Mouse (Mus musculus): ENCODE results near the gene Uri1.

The Uri1 gene

DNA sequence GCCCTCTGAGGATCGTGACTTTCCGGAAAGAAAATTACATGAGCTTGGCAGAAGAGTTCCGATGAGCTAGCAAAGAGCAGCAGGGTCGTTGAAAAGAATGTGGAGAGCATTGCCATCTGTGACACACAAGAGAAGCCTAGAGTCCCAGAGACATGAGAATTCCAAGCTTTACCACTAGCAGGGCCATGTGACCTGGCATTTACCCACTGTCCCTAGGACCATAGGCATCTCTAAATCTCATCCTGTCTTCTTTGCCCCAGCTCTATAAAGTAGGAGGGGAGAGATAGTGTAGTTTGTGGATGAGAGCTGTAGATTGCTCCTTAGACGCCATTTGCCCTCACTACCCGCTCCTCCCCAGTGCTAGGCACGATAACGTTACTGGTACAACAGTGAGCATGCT, at the start of gene Uri1:
Uri1 (minus strand) TSS at position 101 of the 400 bp plus-strand sequence.
- DNase-seq, result no peak

DNA sequence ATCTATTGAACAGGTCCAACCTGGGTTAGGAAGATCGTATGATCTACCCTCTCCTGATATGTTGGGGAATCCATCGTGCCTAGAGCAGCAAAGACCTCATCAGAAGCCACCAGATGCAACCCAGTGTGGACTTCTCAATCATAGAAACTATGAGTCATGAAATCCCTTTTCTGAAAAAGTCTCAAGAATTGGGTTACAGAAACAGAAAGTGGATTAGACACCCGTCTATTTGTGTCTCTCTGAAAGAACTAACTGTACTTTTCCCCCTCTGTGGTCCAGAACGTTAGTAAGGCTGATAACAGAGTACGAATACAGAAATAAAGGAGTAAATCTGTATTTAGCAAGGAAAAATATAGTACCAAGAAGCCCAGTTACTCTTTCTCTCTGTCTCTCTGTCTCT, 47.7 kb upstream of the Uri1 start:
- DNase-seq, result no peak

DNA sequence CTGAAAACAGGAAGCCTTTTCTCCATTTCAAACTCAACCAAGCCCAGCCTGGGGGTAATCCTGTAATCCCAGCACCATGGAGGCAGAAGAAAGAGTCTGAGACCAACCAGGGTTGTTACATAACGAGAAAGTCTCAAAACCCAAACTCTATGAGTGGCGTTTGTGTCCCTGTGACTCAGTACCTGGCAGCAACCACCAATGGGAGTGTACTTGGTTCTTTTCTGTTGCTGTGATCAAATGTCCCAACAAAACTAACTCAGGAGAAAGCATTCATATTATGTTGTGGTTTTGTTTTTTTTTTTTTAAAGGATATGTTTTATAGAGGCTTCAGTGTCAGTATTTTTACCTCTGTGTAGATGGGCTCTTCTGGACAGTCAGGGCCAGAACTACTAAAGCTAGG, 47.3 kb upstream of the Uri1 start:
- DNase-seq, result peak in 1 of 2 experiments; percentile 20

DNA sequence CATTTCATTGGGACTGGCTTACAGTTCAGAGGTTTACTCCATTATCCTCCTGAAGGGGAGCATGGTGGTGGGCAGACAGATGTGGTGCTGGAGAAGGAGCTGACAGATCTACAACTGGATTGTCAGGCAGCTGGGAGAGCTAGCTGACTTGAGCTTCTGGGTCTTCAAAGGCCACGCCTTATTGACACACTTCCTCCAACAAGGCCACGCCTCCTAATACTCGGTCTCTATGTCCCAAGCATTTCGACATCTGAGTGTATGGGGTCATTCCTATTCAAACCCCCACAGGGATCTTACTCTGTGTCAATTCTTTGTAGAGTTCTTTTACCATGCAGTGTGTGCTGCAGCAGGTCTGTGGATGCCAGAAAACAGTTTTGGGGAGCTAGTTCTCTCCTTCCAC, 41.1 kb upstream of the Uri1 start:
- peak in 1 of 2 experiments; percentile 11 for DNase-seq

DNA sequence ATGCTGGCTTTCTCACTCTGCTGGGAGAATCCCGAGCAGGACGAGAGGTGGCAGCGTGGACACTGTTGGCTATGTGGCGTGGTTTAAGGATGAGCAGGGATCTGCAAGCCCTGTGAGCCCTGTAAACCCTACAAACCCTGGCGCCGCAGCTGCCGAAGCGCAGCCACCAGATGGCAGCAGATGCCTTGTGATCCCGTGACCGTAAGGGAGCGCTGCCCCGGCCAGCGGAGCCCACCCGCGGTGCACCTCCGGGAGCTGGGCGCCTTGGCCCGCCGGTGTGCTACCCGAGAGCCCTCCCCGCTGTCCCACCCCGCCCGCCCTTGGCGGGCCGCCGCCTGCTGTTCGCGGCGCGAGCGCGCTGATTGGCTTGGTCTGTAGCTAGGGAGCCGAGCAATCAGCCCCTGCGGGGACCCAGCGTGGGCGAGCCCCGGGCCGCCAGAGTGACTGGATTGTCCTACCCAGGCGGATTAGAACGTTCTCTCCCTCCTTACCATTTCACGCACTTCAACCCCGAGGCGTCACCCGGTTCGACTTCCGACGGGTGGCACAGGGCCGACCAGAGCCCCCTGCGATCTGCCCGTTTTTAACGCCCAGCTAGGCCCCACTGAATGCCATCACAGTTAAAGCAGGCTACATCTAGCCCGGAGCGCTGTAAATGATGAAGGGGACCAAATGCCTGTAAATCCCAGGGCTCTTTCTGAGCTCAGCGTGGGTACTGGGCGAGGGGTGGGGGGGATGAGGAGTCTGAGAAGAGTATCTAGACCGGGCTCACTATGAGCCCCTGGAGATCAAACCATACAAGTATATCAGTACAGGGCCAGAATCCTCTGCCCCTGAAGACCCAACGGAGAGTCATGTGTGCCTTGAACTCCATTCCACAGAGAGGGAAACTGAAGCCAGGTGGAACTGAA, 38.0 kb upstream of the Uri1 start:
- DNase-seq, result peak; percentile 75 to 84

DNA sequence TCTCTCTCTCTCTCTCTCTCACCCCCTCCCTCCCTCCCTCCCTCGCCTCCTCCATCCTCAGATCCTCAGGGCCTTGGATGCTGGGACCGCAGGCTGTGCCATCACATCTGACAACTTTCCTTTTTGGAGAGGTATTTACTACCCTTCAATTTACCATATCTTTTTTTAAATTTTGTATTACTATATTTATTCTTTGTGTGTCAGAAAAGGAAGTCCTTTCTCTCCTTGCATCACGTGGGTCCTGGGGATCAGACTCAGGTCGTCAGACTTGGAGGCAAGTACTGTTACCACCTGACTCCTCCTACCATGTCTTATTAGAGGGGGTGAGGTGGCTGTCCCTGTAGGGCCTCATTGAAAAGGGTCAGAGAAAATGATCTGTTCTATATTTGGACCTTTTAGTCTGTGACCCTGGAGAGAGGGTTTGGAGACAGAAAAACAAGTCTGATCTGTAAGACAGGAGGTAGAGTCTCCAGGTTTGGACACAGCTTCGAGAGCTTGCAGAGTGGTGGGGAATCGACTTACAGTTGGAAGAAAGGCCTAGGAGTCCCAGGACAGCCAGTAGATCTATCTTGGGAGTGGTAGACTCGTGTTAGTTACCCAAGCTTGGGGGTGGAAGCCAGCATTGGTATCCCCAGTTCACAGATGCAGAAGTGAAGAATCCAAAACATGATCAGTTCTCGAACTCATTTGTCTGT, 36.4 kb upstream of the Uri1 start:
- DNase-seq, result no peak

DNA sequence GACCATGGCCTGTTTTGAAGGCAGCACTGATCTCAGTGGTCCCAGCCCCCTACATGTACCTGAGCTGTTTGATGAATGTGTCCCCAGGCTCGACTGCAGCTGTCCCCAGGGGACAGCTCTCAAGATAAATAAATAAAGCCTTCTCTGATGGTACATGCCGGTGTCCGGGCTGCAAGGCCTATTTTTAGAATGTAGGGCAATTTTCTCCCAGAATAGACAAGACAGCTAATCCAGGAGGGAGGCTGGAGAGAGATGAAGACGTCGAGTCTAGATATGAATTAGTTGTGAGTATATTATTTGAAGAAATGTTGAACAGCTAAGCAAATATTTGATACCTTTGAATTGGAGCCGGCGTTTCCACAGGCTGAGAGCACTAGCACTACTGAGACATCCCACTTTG, 35.7 kb upstream of the Uri1 start:
- no peak for DNase-seq

DNA sequence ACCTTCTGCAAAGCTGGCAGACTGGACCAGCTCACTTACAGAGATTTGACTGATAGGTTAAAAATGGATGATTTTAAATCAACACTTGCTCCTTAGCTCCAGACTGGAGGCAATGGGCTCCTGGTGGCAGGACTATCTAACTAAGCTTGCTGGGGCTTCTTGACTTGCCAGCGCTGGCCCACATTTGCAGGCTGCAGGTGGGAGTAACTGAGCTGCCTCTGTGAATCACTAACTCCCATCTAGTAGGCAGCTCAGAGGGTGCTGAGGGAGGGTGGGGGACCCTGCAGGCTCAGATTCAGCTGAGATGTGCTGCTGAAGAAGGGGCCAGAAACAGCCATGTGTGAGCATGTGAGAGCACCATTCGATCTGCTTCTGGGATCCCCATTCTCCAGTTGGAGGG, 32.6 kb upstream of the Uri1 start:
- no peak for DNase-seq

DNA sequence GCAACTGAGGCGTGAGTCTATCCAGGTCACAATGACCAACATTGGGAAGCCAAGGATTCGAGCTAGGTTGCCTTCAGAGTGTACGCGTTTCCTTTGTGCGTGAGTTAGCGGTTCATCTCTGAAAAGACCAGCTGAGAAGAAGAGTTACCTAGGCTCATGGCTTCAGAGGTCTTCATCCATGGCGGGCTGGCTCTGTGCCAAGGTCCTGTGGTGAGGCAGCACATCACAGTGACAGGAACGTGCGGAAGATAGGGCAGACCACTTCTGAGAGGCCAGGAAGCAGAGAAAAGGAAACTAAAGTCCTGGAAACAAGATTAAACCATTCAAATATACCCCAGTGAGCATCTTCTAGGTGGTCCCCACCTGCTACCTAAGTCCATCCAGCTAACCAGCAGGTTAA, 30.9 kb upstream of the Uri1 start:
- no peak for DNase-seq

DNA sequence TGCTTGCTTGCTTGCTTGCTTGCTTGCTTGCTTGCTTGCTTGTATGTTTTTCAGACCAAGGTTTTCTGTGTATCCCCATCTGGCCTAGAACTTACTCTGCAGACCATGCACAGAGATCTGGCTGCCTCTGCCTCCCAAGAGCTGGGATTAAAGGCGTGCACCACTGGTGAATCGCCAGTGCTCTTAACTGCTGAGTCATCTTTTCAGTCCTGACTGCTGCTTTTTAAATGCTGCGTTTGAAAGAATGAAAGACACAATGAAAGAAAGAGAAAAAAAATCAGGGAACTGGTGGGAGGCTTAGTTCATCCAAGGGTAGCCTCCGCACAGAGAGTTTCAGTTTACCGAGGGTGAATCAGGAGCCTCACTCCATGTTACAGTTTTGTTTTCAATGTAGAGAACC, 23.9 kb upstream of the Uri1 start:
- no peak for DNase-seq

DNA sequence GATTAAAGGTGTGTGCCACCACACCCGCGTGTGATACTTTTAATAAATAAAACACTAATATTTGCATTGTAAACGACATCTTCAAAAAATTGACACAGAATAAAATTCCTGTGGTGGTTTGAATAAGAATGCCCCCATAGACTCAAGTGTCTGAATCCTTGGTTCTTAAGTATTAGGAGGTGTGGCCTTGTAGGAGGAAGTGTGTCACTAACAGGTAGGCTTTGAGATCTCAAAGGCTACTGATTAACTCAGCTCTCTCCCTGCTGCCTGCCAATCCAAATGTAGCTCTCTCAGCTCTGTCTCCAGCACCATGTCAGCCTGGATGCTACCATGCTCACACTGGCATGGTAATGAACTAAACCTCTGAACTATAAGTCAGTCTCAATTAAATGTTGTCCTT, 17.9 kb upstream of the Uri1 start:
- DNase-seq, result peak in 1 of 2 experiments; percentile 16

DNA sequence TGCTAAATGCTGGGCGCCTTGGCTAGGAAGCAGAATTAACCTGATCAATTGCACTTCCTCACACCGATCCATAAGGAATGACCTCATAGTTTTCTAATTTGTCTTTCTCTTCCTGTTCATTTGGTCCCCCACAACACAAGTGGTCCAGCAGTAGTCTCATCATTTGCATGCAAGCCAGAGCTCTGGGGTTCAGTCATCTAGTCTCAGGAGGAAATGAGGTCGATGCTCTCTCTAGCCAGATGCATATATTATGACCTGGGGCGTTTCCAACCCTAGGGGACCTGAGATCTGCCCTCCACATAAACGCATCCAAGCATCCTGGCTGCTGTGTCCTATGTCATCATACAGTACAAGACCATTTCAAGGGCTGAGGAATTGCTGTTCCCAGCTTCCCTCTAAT, 14.2 kb upstream of the Uri1 start:
- no peak for DNase-seq

DNA sequence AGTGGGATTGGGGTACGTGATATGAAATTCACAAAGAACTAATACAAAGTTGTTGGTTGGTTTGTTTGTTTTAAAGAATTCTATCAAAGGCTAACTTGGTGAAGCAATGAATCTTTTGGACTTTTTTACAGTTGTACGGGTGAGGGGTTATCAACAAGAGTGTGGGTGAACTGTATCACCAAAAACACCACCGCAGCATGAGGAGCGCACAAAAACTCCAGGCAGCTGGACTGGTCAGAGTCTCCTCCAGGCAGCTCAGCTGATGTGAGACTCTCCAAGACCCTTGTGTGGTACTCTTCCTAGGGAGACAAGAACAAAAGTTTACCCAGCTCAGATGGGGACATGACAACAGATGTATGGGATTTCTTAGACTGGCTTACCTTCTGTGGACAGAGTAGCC, 7.8 kb upstream of the Uri1 start:
- no peak for DNase-seq

DNA sequence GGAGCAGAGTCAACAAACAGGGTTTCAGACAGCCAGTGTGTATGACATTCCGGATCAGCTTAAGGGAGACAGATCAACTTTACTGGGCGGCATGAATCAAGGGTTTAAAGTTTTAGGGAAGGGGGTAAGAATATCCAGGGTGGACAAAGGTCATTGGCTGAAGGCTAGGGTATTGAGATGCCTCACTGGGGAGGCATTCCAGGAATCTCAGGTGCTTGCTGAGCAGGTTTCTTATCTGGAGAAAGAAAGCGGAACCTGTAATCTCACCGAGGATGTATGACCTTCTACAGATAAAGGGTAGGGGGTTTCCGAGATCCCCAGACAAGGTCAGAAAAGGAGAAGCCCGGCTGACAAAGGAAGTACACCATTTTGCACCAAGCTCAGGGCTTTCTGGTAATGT, 7.3 kb upstream of the Uri1 start:
- DNase-seq, result no peak

DNA sequence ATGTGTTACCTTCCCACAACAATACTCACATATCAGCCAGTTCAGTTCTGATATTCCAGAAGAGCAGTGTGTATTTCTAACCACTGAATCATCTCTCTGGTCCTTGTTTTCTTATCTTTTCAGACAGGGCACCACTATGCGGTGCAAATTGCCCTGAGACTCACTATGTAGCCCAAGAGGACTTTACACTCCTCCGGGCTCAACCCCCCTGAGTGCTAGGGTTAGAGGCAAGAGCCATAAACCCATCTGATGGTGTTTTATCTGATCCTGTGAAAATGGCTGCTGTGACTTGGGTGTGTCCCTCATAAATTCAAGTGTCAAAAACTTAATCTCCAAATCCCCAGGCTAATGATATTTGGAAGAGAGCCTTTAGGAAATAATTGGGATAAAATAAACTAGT, 6.6 kb upstream of the Uri1 start:
- DNase-seq, result no peak

DNA sequence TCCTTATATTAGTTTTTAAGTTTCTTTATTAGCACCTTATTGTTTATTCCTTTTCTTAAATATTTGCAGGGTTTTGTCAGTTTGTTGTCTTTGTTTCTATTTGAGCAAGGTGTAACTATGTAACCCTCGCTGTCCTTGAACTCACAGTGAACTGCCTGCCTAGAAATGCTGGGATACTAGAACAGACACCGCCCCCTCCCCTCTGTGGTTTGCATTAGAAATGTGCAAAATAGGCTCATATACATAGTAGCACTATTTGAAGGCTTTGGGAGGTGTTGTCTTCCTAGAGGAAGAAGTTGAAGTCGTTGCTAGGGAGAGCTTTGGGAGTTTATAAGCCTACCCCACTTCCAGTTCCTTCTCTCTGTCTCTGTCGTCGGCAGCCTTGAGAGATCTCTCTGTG, 5.7 kb upstream of the Uri1 start:
- DNase-seq, result no peak

DNA sequence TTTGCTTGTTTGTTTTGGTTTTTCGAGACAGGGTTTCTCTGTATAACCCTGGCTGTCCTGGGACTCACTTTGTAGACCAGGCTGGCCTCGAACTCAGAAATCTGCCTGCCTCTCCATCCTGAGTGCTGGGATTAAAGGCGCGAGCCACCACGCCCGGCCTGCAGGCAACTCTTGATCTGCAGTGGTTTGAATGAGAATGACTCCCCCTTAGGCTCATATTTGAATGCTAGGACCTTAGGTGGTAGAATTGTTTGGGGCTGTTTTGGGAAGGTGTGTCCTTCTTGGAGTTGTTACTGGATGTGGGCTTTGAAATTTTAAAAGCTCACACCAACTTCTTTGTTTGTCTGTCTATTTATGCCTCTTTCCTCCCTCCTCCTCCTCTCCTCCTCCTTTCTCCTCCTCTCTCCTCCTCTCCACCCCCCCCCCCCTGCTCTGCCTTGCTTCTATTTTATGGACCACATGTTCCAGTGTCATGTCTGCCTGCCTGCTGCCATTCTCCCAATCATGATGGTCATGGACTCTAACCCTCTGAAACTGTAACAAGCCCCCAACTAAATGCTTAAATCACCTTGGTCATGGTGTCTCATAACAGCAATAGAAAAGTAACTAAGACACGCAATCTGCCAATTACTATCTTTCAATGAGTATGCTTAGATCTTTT, 4.7 kb upstream of the Uri1 start:
- no peak for DNase-seq

DNA sequence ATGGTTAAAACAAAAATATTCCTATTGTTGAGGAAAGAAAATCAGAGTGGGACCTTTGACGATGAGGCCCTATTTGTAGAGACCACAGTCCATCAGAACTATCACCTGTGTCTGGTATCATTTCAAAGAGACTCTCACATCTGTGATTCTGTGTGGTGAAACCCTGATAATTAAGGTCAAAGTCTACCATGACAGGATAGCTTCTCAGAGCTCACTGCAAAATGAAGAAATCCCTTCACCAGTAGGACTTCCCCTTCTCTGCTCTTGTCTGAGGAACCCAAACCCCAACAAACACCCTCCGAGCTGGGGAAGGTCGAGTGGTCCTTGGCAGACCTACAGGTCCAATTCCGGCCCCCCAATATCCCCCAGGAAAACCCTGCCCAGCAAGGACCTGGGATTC, 1.5 kb upstream of the Uri1 start:
- no peak for DNase-seq

DNA sequence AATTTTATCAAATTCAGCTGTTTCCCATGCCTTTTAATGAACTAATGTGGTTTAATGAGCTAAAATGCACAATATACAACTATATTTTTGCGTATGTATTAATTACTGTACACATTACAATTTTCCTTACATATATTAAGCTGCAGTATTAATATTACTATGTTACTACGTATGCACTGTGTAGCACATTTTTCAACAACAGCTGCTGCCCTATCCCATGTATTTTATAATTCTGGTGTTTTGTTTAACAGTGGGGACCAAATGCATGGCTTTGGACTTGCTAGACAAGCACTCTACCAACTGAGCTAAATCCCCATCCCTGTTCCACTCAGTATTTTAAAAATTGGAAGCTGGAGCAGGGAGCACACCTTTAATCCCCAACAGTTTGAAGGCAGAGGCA, 3.6 kb downstream of the Uri1 start:
- DNase-seq, result no peak

DNA sequence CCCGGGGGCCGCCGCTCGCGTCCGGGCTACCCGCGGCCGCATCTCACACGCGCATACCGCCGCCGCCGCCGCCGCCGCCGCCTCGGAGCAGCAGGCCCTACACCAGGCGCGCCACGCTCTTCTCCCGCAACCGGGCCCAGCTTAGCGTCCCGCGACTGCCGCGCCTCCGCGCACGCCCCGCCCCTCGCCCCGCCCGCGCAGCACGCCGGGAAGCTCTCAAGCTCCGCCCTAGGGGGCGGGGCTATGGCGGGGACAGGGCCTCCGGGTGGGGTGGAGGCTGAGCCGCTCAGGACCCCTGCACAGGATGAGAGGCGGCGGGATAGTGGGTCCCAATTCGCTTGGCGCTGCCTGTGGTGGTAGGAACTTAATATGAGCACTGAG, 4.0 kb downstream of the Uri1 start:
- peak; percentile 84 to 90 for DNase-seq

DNA sequence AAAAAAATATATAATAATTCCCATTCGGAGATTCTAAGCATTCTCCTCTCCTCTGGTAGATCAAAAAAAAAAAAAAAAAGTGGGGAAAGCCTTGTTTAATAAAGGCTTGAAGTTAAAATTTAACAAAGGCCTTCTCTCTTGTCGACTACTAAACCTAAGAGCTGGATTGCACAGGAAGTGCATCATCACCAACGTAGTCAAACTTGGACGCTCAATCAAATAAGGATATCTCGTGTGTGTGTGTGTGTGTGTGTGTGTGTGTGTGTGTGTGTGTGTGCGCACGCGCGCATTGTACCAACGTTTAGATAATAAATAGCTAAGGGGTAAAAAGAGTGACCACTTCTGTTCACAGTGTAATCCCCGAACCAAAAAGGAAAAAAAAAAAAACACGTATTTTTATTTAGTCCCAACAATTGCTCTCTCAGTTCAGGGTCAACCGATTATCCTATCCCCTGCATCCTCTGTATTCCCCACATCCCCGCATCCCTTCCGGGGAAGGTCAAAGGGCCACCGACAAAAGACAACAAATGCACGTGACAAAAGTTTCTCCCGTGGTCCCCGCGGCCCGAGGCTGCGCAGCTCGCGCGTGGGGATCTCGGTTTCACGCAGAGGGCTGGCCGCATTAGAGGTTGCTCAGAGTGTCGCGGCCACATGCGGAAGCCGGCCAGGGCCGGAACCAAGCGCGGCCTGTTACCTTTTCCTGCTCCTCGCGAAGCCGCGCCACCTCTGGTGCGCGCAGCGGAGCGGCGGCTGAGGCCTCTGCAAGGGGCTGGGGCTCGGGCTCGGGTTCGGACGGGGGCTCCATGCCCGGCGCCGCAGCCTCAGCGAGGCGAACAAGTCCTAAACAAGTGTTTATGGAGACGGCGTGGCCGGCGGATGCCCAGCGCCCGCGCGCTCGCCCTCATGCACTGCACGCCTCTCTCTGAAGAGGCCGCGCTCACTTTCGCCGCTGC, 4.7 kb downstream of the Uri1 start:
- DNase-seq, result peak; percentile 65 to 69

DNA sequence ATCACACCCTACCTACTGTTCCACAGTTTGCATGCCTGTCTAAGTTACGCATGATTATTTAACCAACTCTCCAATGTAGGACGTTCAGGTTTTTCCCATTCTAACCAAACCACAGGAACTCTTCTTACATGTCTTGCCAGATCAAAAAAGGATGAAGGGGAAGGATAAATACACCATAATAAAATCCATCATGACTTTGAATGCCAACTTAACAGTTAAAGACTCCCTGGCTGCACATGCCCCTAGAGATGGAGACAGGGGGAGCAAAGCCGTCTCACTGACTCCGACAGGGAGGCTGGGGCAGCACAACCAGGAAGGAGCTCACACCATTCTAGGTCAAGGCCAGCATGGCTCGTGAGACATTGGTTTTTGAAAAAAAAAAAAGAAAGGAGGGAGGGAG, 8.0 kb downstream of the Uri1 start:
- no peak for DNase-seq

DNA sequence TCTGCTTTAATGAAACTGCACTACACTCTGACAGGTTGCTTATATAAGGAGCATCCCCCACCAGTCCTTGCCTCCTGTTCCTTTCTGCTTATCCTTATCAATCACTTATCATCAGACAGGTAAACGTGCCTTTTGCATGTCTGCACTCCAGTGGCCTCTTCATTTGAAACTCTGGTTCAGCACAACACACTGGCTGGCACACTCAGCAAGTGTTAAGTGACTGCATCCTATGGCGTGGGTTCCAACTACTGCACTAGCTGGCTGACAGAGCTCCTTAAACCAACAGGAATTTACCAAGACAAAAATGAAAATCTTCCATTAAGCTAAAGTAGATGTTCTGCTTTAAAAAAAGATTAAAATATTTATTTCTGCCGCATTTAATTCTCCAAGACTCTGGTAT, 9.4 kb downstream of the Uri1 start:
- no peak for DNase-seq

Data from lung, adult 18-20 months (tissue).